Mouse (Mus musculus) CH12.LX (cell line): ENCODE results near the gene Tmem82.

ENCODE experiments used
- CTCF ChIP-seq, 2 experiments: IDR thresholded peaks in 1 of 2; conservative IDR thresholded peaks in 1 of 2; 2 replicates each; pipeline ENCODE4 v1.5.1; 2011 to 2012; ENCODE audit warnings: low read depth in 2 of 2, low read length in 2 of 2, improper control_type of control experiment in 1 of 2, inconsistent platforms in 1 of 2, mild to moderate bottlenecking in 1 of 2, moderate library complexity in 1 of 2
- EP300 ChIP-seq: IDR thresholded peaks from 2 replicates; pipeline ENCODE4 v1.6.1; 2011; ENCODE audit warnings: low read length, improper control_type of control experiment
- POLR2A ChIP-seq: IDR thresholded peaks from 2 replicates; pipeline ENCODE4 v1.6.1; 2011; ENCODE audit warnings: low read depth, mild to moderate bottlenecking, improper control_type of control experiment, low read length

DNA sequence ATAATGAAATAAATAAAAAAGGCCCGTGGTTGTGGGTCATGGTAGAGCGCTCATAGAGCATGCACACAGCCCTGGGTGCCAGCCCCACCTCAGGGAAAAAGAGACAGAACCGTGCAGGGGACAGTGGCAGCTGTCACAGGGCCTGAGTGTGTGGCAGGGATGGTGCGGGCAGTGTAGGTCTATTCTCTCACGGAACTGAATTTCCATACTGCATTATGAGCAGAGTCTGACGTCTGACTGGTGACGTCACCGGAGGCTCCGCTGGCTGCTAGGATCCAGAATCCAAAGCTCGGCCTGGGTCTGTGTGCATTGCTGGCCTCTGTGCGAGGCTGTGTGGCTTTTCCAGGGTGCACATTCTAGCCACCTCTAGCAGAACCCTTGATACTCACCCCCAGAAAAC is 42.5 kb upstream of the Tmem82 start:
- TF ChIP-seq CTCF (conservative IDR thresholded peaks at IDR 0.05 in 1 of 2, IDR thresholded peaks at IDR 0.05 in 1 of 2; ENCODE audit: low read depth in 2 of 2, low read length in 2 of 2), result no peak
- no peak for TF ChIP-seq EP300
- no peak for TF ChIP-seq POLR2A
